Mouse (Mus musculus) heart, postnatal 0 days (tissue): Measurements from ENCODE around the gene Bhlhe40. TPM values are rescaled to one million over a fixed set of nuclear protein-coding genes. Genes with fewer than 3 reads are reported as not detected.
A peak's percentile ranks its signal among the peaks of the same experiment; 100 is the strongest.

Source experiments
- ATAC-seq: fragments of 200-750 bp; cut with Nextera tagmentation; 2 replicates; pipeline ENCODE4 v1.8.0; 2017; ENCODE audit warnings: low read depth, moderate number of reproducible peaks, moderate library complexity; ENCODE audit not compliant: insufficient read depth
- DNase-seq: peaks from one replicate; pipeline ENCODE4 v3.0.0-alpha.2; 2016; ENCODE audit warnings: low spot score
- H3K27ac ChIP-seq: fragments of 300-500 bp; sonication (generic); 2 replicates; pipeline ENCODE4 v1.5.1; 2014; ENCODE audit warnings: low read depth, mild to moderate bottlenecking
- H3K27me3 ChIP-seq: fragments of 300-500 bp; sonication (generic); 2 replicates; pipeline ENCODE4 v1.6.1; 2014; ENCODE audit warnings: low read length, mixed read lengths; ENCODE audit not compliant: control insufficient read depth, insufficient read depth
- H3K36me3 ChIP-seq: fragments of 300-500 bp; sonication (generic); replicated peaks from 2 replicates; pipeline ENCODE4 v1.6.1; 2014; ENCODE audit warnings: low read length, mixed read lengths; ENCODE audit not compliant: control insufficient read depth, insufficient read depth
- H3K4me1 ChIP-seq: fragments of 300-500 bp; sonication (generic); 2 replicates; pipeline ENCODE4 v1.6.1; 2014; ENCODE audit warnings: antibody characterized with exemption; ENCODE audit not compliant: control insufficient read depth, insufficient read depth
- H3K4me2 ChIP-seq: fragments of 300-500 bp; sonication (generic); 2 replicates; pipeline ENCODE4 v1.6.1; 2014; ENCODE audit warnings: low read depth, mild to moderate bottlenecking, low read length, moderate library complexity
- H3K4me3 ChIP-seq: fragments of 300-500 bp; sonication (generic); 2 replicates; pipeline ENCODE4 v1.5.1; 2014; ENCODE audit warnings: low read depth, low read length
- H3K9ac ChIP-seq: fragments of 300-500 bp; sonication (generic); replicated peaks from 2 replicates; pipeline ENCODE4 v1.6.1; 2014; ENCODE audit warnings: low read depth, low read length, mixed read lengths
- H3K9me3 ChIP-seq: fragments of 300-500 bp; sonication (generic); replicated peaks from 2 replicates; pipeline ENCODE4 v1.6.1; 2016; ENCODE audit warnings: low read length; ENCODE audit not compliant: control insufficient read depth
- CTCF ChIP-seq: IDR thresholded peaks from 2 replicates; pipeline ENCODE4 v1.5.1; 2016; ENCODE audit warnings: antibody characterized with exemption, control low read depth, low read depth
- EP300 ChIP-seq: IDR thresholded peaks from 2 replicates; pipeline ENCODE4 v1.6.1; 2016; ENCODE audit warnings: antibody characterized with exemption, low read depth
- WGBS: fragments of 180-500 bp; shearing (Covaris S2); extraction: QIAGEN DNeasy Blood & Tissue Kit; methylation state at CpG from one replicate; pipeline ENCODE4 v1.1.7; 2014; 5-methylcytosine and 5-hydroxymethylcytosine counted together
- polyA plus RNA-seq: library from polyadenylated mRNA; unstranded; fragments of >200 nt; fragmentation: Nextera tagmentation; extraction: Ambion mirVana; gene quantifications from 2 replicates; pipeline ENCODE4 v1.2.1, GENCODE M21; 2015
- total RNA-seq: library from RNA; depleted of rRNA; stranded (reverse); fragments of >200 nt; gene quantifications from 2 replicates; pipeline ENCODE4 v1.2.3, GENCODE M21; 2014; ENCODE audit warnings: low replicate concordance

The Bhlhe40 gene
- total and polyA plus RNA-seq, 2 experiments from 2014 or later = 11.8 to 19.7 TPM

DNA sequence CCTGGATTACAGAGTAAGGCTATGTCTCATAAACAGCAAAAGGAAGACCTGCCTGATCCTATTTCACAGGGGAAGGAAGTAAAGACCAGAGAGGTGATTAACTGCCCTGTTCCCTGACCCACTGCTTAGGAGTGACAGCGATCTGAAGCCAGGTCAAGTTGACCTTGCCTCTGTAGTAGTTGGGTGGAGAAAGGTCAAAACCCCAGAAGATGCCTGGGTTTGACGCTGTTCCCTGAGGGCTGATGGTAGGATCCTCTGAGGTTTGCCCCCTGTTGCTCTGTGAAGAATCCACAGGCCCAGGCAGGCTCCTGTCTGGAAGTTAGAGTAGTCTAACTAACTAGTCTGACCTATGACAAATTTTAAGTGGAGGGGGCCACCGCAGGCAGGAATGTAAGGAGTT lies 26.5 kb downstream of the Bhlhe40 start:
- DNase-seq = no peak
- 85% methylated on average over 3 of the region's 3 CpGs for WGBS
- Histone ChIP-seq H3K27ac (no peak overlapping the region), H3K4me3 (no peak overlapping the region), H3K36me3 (no peaks in the 10 kb centered on the region), H3K9me3 (no peaks in the 10 kb centered on the region), H3K9ac (no peak overlapping the region), H3K4me1 (peaks cover 8% of the 10 kb centered on the region; the same call in 1 of the 2 replicates), H3K4me2 (no peak overlapping the region), H3K27me3 (no peaks in the 10 kb centered on the region)
- ATAC-seq = no peak
- no peak for TF ChIP-seq EP300
- no peak for TF ChIP-seq CTCF

DNA sequence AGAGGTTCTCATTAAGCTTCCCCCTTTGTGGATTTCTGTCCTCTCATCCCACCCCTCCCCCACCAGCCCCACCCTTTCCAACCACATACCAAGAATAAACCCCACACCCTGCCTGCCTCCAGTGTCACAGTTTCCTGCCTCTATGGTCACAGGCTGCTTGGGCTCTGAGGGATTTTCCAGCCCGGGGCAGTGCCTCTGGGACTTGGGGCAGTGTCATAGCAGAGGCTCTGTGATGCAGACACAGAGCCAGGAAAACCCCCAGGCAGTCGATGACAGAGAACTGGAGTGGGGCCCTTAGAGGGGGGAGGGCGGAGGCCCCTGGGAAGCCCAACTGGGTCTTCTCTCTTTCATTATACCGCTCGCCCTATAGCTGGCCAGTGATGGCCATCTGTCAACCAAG lies 27.9 kb downstream of the Bhlhe40 start:
- no peak for DNase-seq
- WGBS = 57% methylated on average over 5 of the region's 5 CpGs
- Histone ChIP-seq H3K36me3 (no peaks in the 10 kb centered on the region), H3K27ac (no peak overlapping the region), H3K4me3 (no peak overlapping the region), H3K9ac (no peak overlapping the region), H3K4me2 (no peak overlapping the region), H3K9me3 (no peaks in the 10 kb centered on the region), H3K4me1 (peaks cover 8% of the 10 kb centered on the region; the same call in 1 of the 2 replicates), H3K27me3 (no peaks in the 10 kb centered on the region)
- no peak for TF ChIP-seq CTCF
- TF ChIP-seq EP300 = no peak
- peak; percentile 17; the same call in 1 of the 2 replicates for ATAC-seq

DNA sequence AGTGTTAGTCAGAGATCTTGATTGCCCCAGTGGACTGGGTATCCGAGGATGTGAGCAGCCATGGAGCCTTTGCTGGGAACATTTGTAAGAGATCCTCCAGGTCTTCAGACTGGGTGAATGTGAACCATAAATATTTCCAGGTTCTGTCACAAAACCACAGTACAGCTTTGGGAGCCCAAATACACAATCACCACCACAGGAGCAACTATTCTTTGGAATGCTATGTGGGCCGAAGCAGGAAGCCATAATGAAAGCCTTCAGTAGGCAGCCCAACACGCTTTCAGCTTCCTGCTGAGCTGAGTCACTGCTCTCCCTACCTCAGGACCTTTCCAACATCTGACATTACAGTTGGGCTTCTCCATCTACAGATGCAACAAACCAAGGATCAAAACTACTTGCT lies 32.6 kb downstream of the Bhlhe40 start:
- 58% methylated on average over 3 of the region's 3 CpGs for WGBS
- DNase-seq (no peak), ATAC-seq (no peak)
- TF ChIP-seq EP300 = no peak
- no peak for TF ChIP-seq CTCF
- peaks cover 5% of the 10 kb centered on the region; the same call in 1 of the 2 replicates for H3K4me1 ChIP-seq
- H3K27ac ChIP-seq = no peak overlapping the region
- no peak overlapping the region for H3K9ac ChIP-seq
- no peaks in the 10 kb centered on the region for H3K9me3 ChIP-seq
- H3K4me2 ChIP-seq = no peak overlapping the region
- no peaks in the 10 kb centered on the region for H3K27me3 ChIP-seq
- H3K36me3 ChIP-seq = no peaks in the 10 kb centered on the region
- H3K4me3 ChIP-seq = no peak overlapping the region

DNA sequence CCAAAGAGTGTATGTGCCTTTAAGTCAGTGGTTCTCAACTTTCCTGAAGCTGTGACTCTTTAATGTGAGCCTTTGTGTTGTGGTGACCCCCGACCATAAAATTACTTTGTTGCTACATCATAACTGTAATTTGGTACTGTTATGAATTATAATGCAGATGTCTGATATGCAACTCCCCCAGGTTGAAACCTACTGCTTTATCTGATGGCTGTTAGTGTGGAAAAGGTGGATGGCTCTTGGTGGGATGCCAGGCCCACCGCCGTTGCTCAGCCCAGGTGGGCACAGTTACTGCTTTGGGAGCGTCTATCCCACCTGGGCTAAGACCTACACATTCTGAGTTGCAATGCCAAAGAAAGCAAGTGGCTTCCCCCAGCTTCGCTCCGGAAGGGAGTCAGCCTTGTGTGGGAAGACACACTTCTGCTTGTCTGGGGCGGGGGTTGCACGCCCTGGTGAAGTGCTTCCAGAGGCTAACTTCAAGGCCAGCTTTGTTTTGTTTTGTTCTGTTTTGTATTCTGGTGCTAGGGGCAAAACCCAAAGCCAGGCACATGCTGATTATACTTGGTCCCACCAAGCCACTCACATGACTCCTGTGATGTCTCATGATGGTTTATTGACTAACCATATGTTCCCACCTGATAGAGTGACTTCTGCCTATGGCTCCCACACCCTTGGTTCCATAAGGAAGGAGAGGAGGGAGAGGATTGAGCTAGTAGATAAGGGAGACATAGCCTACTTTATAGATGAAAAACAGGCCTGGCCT lies 34.7 kb downstream of the Bhlhe40 start:
- DNase-seq (no peak), ATAC-seq (no peak)
- TF ChIP-seq EP300 (no peak), CTCF (no peak)
- Histone ChIP-seq H3K9me3 (no peaks in the 10 kb centered on the region), H3K27ac (no peak overlapping the region), H3K36me3 (no peaks in the 10 kb centered on the region), H3K4me1 (no peaks in the 10 kb centered on the region), H3K27me3 (0 out of 2 replicates have a peak, but pooled peaks cover 2% of the 10 kb centered on the region), H3K4me2 (no peak overlapping the region), H3K9ac (no peak overlapping the region), H3K4me3 (no peak overlapping the region)
- 74% methylated on average over 8 of the region's 8 CpGs for WGBS

DNA sequence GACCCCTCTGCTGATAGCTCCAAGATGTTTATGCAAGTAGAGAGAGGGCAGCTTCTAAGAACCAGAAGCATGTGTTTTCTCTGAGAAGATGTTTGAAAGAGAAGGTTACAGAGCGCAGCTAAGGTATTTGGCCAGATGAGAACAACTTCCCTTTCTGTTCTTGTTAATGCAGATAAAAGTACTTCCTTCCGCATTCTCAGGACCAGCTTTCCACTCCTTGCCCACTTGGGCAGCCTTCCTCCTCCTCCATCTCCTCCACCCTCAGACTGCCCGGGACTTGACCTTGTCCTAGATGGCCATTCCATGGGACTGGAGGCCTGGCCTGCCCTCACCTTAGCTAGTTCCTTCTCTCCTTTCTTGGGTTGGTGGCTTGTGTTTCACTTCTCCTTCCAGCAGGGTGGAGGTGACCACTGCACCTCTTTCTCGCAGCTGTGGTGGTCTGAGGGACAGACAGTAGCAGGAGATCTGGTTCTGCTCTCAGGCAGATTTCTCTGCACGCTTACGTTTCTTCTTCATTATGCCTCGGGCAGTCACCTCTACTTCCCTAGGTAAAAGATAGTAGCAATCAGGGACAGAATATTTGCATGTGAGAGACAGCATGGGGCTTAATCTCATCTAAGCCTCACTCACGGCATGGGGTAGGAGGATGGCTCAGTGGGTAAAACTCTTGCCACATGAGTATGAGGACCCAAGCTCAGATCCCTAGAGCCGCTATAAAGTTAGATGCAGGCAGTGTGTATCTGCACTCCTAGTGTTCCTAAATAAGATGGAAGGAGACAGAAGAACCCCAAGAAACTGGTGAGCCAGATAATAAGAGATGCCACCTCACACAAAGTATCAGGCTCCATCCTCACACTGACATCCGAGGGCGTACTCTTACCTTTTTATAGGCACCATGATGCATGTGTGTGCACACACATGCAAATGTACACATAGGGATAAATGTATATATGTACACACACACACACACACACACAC lies 35.7 kb downstream of the Bhlhe40 start:
- no peak for ATAC-seq
- no peak overlapping the region for H3K4me3 ChIP-seq
- no peak overlapping the region for H3K4me2 ChIP-seq
- DNase-seq = no peak
- no peaks in the 10 kb centered on the region for H3K36me3 ChIP-seq
- no peak overlapping the region for H3K9ac ChIP-seq
- WGBS = 76% methylated on average over 11 of the region's 11 CpGs
- H3K27me3 ChIP-seq = 0 out of 2 replicates have a peak, but pooled peaks cover 4% of the 10 kb centered on the region
- H3K4me1 ChIP-seq = 0 out of 2 replicates have a peak, but pooled peaks cover 4% of the 10 kb centered on the region
- TF ChIP-seq EP300 (no peak), CTCF (no peak)
- H3K9me3 ChIP-seq = no peaks in the 10 kb centered on the region
- no peak overlapping the region for H3K27ac ChIP-seq
